Mouse (Mus musculus) heart, adult 2 months (tissue): Measurements from ENCODE around the gene Eme2.

Experiments used
- CTCF ChIP-seq: fragments of 200-600 bp; IDR thresholded peaks from 2 replicates; pipeline ENCODE4 v1.8.1; 2022; ENCODE audit warnings: antibody characterized with exemption, mild to moderate bottlenecking, moderate library complexity
- POLR2A ChIP-seq: fragments of 200-500 bp; IDR thresholded peaks from 2 replicates; pipeline ENCODE4 v1.6.1; 2011; ENCODE audit warnings: mild to moderate bottlenecking, low read depth, low read length, control low read depth; ENCODE audit not compliant: insufficient read depth

GRCm38 (mm10) chr17:24923246-24923645, 28.4 kb upstream of the Eme2 start:
- TF ChIP-seq CTCF (no peak), POLR2A (no peak)
